Mouse (Mus musculus): ENCODE measurements around the gene Clba1. TPM values are rescaled to one million over a fixed set of nuclear protein-coding genes. Genes with fewer than 3 reads are reported as not detected.
A peak's percentile ranks its signal among the peaks of the same experiment; 100 is the strongest.

Clba1 gene
- total RNA-seq, 2 experiments from 2014 or later = not detected

- ATAC-seq (replicated peaks; ENCODE audit: low FRiP score, poor library complexity, severe bottlenecking) = peak; percentile 43; the same call in 1 of the 2 replicates
These were observed 15.0 kb upstream of the Clba1 start for GRCm38 (mm10) chr12:112793601-112794355.

GRCm38 (mm10) chr12:112794356-112794816 lies 14.4 kb upstream of the Clba1 start:
- ATAC-seq (replicated peaks; ENCODE audit: low FRiP score, poor library complexity, severe bottlenecking) = no peak

GRCm38 (mm10) chr12:112794998-112795397 lies 13.7 kb upstream of the Clba1 start:
- ATAC-seq (replicated peaks; ENCODE audit: low FRiP score, poor library complexity, severe bottlenecking) = no peak

GRCm38 (mm10) chr12:112795466-112796104 lies 13.2 kb upstream of the Clba1 start:
- ATAC-seq (replicated peaks; ENCODE audit: low FRiP score, poor library complexity, severe bottlenecking) = no peak

- ATAC-seq (replicated peaks; ENCODE audit: low FRiP score, poor library complexity, severe bottlenecking) = no peak
These were observed 11.9 kb upstream of the Clba1 start for GRCm38 (mm10) chr12:112796551-112797510.

GRCm38 (mm10) chr12:112797672-112798331 lies 10.9 kb upstream of the Clba1 start:
- ATAC-seq (replicated peaks; ENCODE audit: low FRiP score, poor library complexity, severe bottlenecking) = no peak

GRCm38 (mm10) chr12:112798332-112798681 lies 10.4 kb upstream of the Clba1 start:
- no peak for ATAC-seq (replicated peaks; ENCODE audit: low FRiP score, poor library complexity, severe bottlenecking)

- ATAC-seq (replicated peaks; ENCODE audit: low FRiP score, poor library complexity, severe bottlenecking) = no peak
These were observed 10.0 kb upstream of the Clba1 start for GRCm38 (mm10) chr12:112798716-112799115.

- no peak for ATAC-seq (replicated peaks; ENCODE audit: low FRiP score, poor library complexity, severe bottlenecking)
These were observed 9.3 kb upstream of the Clba1 start for GRCm38 (mm10) chr12:112799237-112799970.

- peak; percentile 69 for ATAC-seq (replicated peaks; ENCODE audit: low FRiP score, poor library complexity, severe bottlenecking)
These were observed 8.3 kb upstream of the Clba1 start for GRCm38 (mm10) chr12:112800476-112800875.

- ATAC-seq (replicated peaks; ENCODE audit: low FRiP score, poor library complexity, severe bottlenecking) = no peak
These were observed 6.6 kb upstream of the Clba1 start, which contains the start of gene Ahnak2 for GRCm38 (mm10) chr12:112801864-112802846. TSS of gene Ahnak2 (minus strand) at chr12:112802657.

- no peak for ATAC-seq (replicated peaks; ENCODE audit: low FRiP score, poor library complexity, severe bottlenecking)
These were observed 5.8 kb upstream of the Clba1 start for GRCm38 (mm10) chr12:112802917-112803316.

- ATAC-seq (replicated peaks; ENCODE audit: low FRiP score, poor library complexity, severe bottlenecking) = no peak
These were observed 4.7 kb upstream of the Clba1 start for GRCm38 (mm10) chr12:112804046-112804445.

GRCm38 (mm10) chr12:112806044-112806443 lies 2.7 kb upstream of the Clba1 start:
- no peak for ATAC-seq (replicated peaks; ENCODE audit: low FRiP score, poor library complexity, severe bottlenecking)

GRCm38 (mm10) chr12:112807796-112808195 lies 941 bp upstream of the Clba1 start:
- no peak for ATAC-seq (replicated peaks; ENCODE audit: low FRiP score, poor library complexity, severe bottlenecking)

- no peak for ATAC-seq (replicated peaks; ENCODE audit: low FRiP score, poor library complexity, severe bottlenecking)
These were observed 538 bp upstream of the Clba1 start for GRCm38 (mm10) chr12:112808212-112808586.

- ATAC-seq (replicated peaks; ENCODE audit: low FRiP score, poor library complexity, severe bottlenecking) = no peak
These were observed 904 bp downstream of the Clba1 start for GRCm38 (mm10) chr12:112809641-112810040.

Data from erythroblast, adult 5-6 weeks (primary cell).